Mouse (Mus musculus): ENCODE results near the gene Hacd2. TPM values are rescaled to one million over a fixed set of nuclear protein-coding genes. Genes with fewer than 3 reads are reported as not detected.
A peak's percentile ranks its signal among the peaks of the same experiment; 100 is the strongest.

Gene Hacd2
- polyA plus RNA-seq, 1 experiment from 2014 or later: 106 TPM

GRCm38 (mm10) chr16:35156306-35156695 lies 134.1 kb downstream of the Hacd2 start:
- Histone ChIP-seq H3K36me3 (ENCODE audit: control insufficient read depth, insufficient read depth, low read length) (no peaks in the 10 kb centered on the region), H3K4me1 (ENCODE audit: control insufficient read depth, insufficient read depth, low read length) (peaks cover 7% of the 10 kb centered on the region; the same call in 1 of the 2 replicates), H3K9me3 (replicated peaks; ENCODE audit: control insufficient read depth, low read length) (no peaks in the 10 kb centered on the region), H3K4me3 (replicated peaks; ENCODE audit: low read length) (peak overlapping the region; percentile 69), H3K4me2 (ENCODE audit: low read depth, low read length) (peak overlapping the region; percentile 96), H3K27ac (ENCODE audit: low read length) (peak overlapping the region; percentile 76; the same call in 1 of the 2 replicates), H3K27me3 (ENCODE audit: control insufficient read depth, insufficient read depth, low read length) (peaks cover 51% of the 10 kb centered on the region), H3K9ac (ENCODE audit: low read length) (peak overlapping the region; percentile 83)
- WGBS: 3% methylated on average over 46 of the region's 48 CpGs
- no peak for ATAC-seq (ENCODE audit: insufficient read depth, low FRiP score)

- H3K27me3 ChIP-seq (ENCODE audit: control insufficient read depth, insufficient read depth, low read length): peaks cover 45% of the 10 kb centered on the region
Measured at GRCm38 (mm10) chr16:35156832-35157231, 134.6 kb downstream of the Hacd2 start.

More at GRCm38 (mm10) chr16:35156832-35157231, 134.6 kb downstream of the Hacd2 start:
- Histone ChIP-seq H3K4me1 (ENCODE audit: control insufficient read depth, insufficient read depth, low read length) (peaks cover 7% of the 10 kb centered on the region; the same call in 1 of the 2 replicates), H3K36me3 (ENCODE audit: control insufficient read depth, insufficient read depth, low read length) (no peaks in the 10 kb centered on the region), H3K9me3 (replicated peaks; ENCODE audit: control insufficient read depth, low read length) (no peaks in the 10 kb centered on the region), H3K9ac (ENCODE audit: low read length) (peak overlapping the region; percentile 83; the same call in 1 of the 2 replicates), H3K4me2 (ENCODE audit: low read depth, low read length) (peak overlapping the region; percentile 96), H3K27ac (ENCODE audit: low read length) (no peak overlapping the region), H3K4me3 (replicated peaks; ENCODE audit: low read length) (peak overlapping the region; percentile 69)
- 79% methylated on average over 21 of the region's 21 CpGs for WGBS
- ATAC-seq (ENCODE audit: insufficient read depth, low FRiP score): no peak

Other genes starting within 250 kb of the Hacd2 start
- 3.0 TPM in 2 replicates for gene Adcy5, start 132.4 kb downstream of the Hacd2 start, polyA plus RNA-seq (2015; fragmentation: Nextera tagmentation; extraction: Ambion mirVana)